Mouse (Mus musculus): ENCODE results near the gene Mmp24. TPM values are rescaled to one million over a fixed set of nuclear protein-coding genes. Genes with fewer than 3 reads are reported as not detected.
"Not testable (repeated sequence)": the region's sequence is repeated elsewhere in the genome, so short reads cannot be mapped to it uniquely, and the experiment has no call there.

Gene Mmp24
- total RNA-seq, 2 experiments from 2014 or later, result 34.3 to 35.6 TPM

GRCm38 (mm10) chr2:155811821-155812396 lies 36.8 kb downstream of the Mmp24 start:
- peak; percentile 90 to 95 for DNase-seq (ENCODE audit: low spot score in 2 of 2)

- no peak for DNase-seq (ENCODE audit: low spot score in 2 of 2)
Measured at GRCm38 (mm10) chr2:155812637-155813036, 37.5 kb downstream of the Mmp24 start.

- DNase-seq (ENCODE audit: low spot score in 2 of 2), result no peak
Measured at GRCm38 (mm10) chr2:155814829-155815228, 39.7 kb downstream of the Mmp24 start.

- DNase-seq (ENCODE audit: low spot score in 2 of 2), result no peak
Measured at GRCm38 (mm10) chr2:155816179-155816578, 41.0 kb downstream of the Mmp24 start.

- DNase-seq (ENCODE audit: low spot score in 2 of 2), result no peak
Measured at GRCm38 (mm10) chr2:155817301-155818245, 42.4 kb downstream of the Mmp24 start.

GRCm38 (mm10) chr2:155818596-155819391 lies 43.7 kb downstream of the Mmp24 start:
- DNase-seq (ENCODE audit: low spot score in 2 of 2), result peak; percentile 91 to 95

GRCm38 (mm10) chr2:155819392-155819448 lies 44.1 kb downstream of the Mmp24 start, which contains the start of gene BC029722:
BC029722 (minus strand) TSS chr2:155819426.
- no peak for DNase-seq (ENCODE audit: low spot score in 2 of 2)

- no peak for DNase-seq (ENCODE audit: low spot score in 2 of 2)
Measured at GRCm38 (mm10) chr2:155819449-155820251, 44.5 kb downstream of the Mmp24 start.

- DNase-seq (ENCODE audit: low spot score in 2 of 2), result no peak
Measured at GRCm38 (mm10) chr2:155820779-155821178, 45.6 kb downstream of the Mmp24 start.

- DNase-seq (ENCODE audit: low spot score in 2 of 2), result no peak
Measured at GRCm38 (mm10) chr2:155823722-155824121, 48.6 kb downstream of the Mmp24 start.

- no peak for DNase-seq (ENCODE audit: low spot score in 2 of 2)
Measured at GRCm38 (mm10) chr2:155825904-155826629, 50.9 kb downstream of the Mmp24 start.

GRCm38 (mm10) chr2:155826630-155827424 lies 51.7 kb downstream of the Mmp24 start, which contains the start of gene Eif6:
Eif6 (minus strand) TSS chr2:155826925.
- peak; percentile 74 to 83 for DNase-seq (ENCODE audit: low spot score in 2 of 2)

- no peak for DNase-seq (ENCODE audit: low spot score in 2 of 2)
Measured at GRCm38 (mm10) chr2:155830841-155831240, 55.7 kb downstream of the Mmp24 start.

- no peak for DNase-seq (ENCODE audit: low spot score in 2 of 2)
Measured at GRCm38 (mm10) chr2:155831302-155831701, 56.2 kb downstream of the Mmp24 start.

GRCm38 (mm10) chr2:155832087-155832486 lies 56.9 kb downstream of the Mmp24 start:
- not testable (repeated sequence) for DNase-seq (ENCODE audit: low spot score in 2 of 2)

GRCm38 (mm10) chr2:155834732-155835131 lies 59.6 kb downstream of the Mmp24 start, which contains the start of gene Fam83c:
Fam83c (minus strand) TSS chr2:155834854.
- DNase-seq (ENCODE audit: low spot score in 2 of 2), result no peak

- DNase-seq (ENCODE audit: low spot score in 2 of 2), result no peak
Measured at GRCm38 (mm10) chr2:155837961-155838360, 62.8 kb downstream of the Mmp24 start.

- DNase-seq (ENCODE audit: low spot score in 2 of 2), result no peak
Measured at GRCm38 (mm10) chr2:155838961-155839360, 63.8 kb downstream of the Mmp24 start.

- no peak for DNase-seq (ENCODE audit: low spot score in 2 of 2)
Measured at GRCm38 (mm10) chr2:155846930-155847329, 71.8 kb downstream of the Mmp24 start.

GRCm38 (mm10) chr2:155848291-155848690 lies 73.1 kb downstream of the Mmp24 start:
- peak; percentile 76 to 86 for DNase-seq (ENCODE audit: low spot score in 2 of 2)

All from left cerebral cortex, adult 18-20 months (tissue).